Mouse (Mus musculus) brain, embryonic 14.5 days (tissue): ENCODE measurements at regions not wholly inside any gene's neighbourhood (a gene's known extent, or its start where the extent isn't known, plus 50 kb on each side); places are given as distances from the start of the nearest gene placed in this dataset.

Experiments used
- CTCF ChIP-seq: fragments of 200-500 bp; IDR thresholded peaks from 2 replicates; pipeline ENCODE4 v1.5.1; 2012; ENCODE audit warnings: inconsistent platforms, mild to moderate bottlenecking, moderate library complexity, borderline replicate concordance; ENCODE audit not compliant: insufficient read depth, insufficient read length; ENCODE audit errors: extremely low read depth
- POLR2A ChIP-seq: fragments of 200-500 bp; IDR thresholded peaks from 2 replicates; pipeline ENCODE4 v1.6.1; 2012; ENCODE audit warnings: mild to moderate bottlenecking, inconsistent platforms, borderline replicate concordance; ENCODE audit not compliant: poor library complexity, insufficient read depth, insufficient read length, severe bottlenecking; ENCODE audit errors: extremely low read depth

DNA sequence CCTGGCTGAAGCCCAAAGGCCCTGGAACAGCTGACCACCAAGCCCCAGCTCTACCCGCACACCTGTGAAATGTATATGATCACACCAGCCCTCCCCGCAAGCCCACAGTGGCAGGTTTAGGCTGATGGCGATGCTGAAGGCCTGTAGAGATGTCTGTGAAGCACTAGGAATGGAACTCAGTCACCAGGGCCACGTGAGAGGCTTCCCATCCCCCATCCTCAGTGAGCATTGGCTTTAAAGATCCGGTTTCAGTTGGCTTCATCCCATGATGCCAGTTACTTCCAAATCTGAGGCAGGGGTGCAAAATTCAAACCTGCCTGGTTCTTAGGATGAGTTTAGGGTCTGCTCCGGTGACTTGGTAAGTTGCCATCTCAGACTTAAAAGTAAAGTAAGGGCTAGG is 91.9 kb downstream of the Rpl14 start:
- TF ChIP-seq CTCF (no peak), POLR2A (no peak)
